Mouse (Mus musculus) spleen, adult 2 months (tissue): ENCODE measurements around the gene Tsen34. TPM values are rescaled to one million over a fixed set of nuclear protein-coding genes. Genes with fewer than 3 reads are reported as not detected.

ENCODE experiments used
- DNase-seq, 2 experiments: peaks; one replicate each; pipeline versions ENCODE4 v3.0.0 to v3.0.0-alpha.2; 2012 to 2021; ENCODE audit warnings: low spot score in 2 of 2, low read depth in 1 of 2
- H3K27ac ChIP-seq: fragments of 200-500 bp; 2 replicates; pipeline ENCODE4 v1.5.1; 2012; ENCODE audit warnings: low read length, inconsistent platforms; ENCODE audit not compliant: insufficient read depth
- H3K27me3 ChIP-seq: fragments of 200-500 bp; 2 replicates; pipeline ENCODE4 v1.6.1; 2012; ENCODE audit warnings: mild to moderate bottlenecking, moderate library complexity, low read length, inconsistent platforms; ENCODE audit not compliant: control insufficient read depth, insufficient read depth
- H3K36me3 ChIP-seq: fragments of 200-500 bp; 2 replicates; pipeline ENCODE4 v1.6.1; 2012; ENCODE audit warnings: mild to moderate bottlenecking, low read length, inconsistent platforms; ENCODE audit not compliant: control insufficient read depth, insufficient read depth
- H3K4me1 ChIP-seq: fragments of 200-500 bp; 2 replicates; pipeline ENCODE4 v1.6.1; 2011; ENCODE audit warnings: inconsistent platforms; ENCODE audit not compliant: control insufficient read depth, insufficient read depth, insufficient read length
- H3K4me3 ChIP-seq: fragments of 200-500 bp; 2 replicates; pipeline ENCODE4 v1.5.1; 2011; ENCODE audit warnings: mild to moderate bottlenecking, inconsistent platforms; ENCODE audit not compliant: insufficient read depth, insufficient read length; ENCODE audit errors: extremely low read depth
- CTCF ChIP-seq: fragments of 200-500 bp; IDR thresholded peaks from 2 replicates; pipeline ENCODE4 v1.5.1; 2011; ENCODE audit warnings: mild to moderate bottlenecking, inconsistent platforms; ENCODE audit not compliant: insufficient read depth, insufficient read length, insufficient replicate concordance; ENCODE audit errors: extremely low read depth
- POLR2A ChIP-seq: fragments of 200-500 bp; IDR thresholded peaks from 2 replicates; pipeline ENCODE4 v1.6.1; 2011; ENCODE audit warnings: low read depth, low read length, inconsistent platforms
- WGBS: fragments of 180-500 bp; shearing (Covaris S2); methylation state at CpG from one replicate; pipeline ENCODE4 v1.1.7; 2018; 5-methylcytosine and 5-hydroxymethylcytosine counted together
- polyA plus RNA-seq: library from polyadenylated mRNA; depleted of rRNA; stranded (reverse); fragments of >200 nt; gene quantifications from 2 replicates; pipeline ENCODE4 v1.2.3, GENCODE M21; 2012

Gene Tsen34
- polyA plus RNA-seq, 1 experiment, result 29.2 TPM

DNA sequence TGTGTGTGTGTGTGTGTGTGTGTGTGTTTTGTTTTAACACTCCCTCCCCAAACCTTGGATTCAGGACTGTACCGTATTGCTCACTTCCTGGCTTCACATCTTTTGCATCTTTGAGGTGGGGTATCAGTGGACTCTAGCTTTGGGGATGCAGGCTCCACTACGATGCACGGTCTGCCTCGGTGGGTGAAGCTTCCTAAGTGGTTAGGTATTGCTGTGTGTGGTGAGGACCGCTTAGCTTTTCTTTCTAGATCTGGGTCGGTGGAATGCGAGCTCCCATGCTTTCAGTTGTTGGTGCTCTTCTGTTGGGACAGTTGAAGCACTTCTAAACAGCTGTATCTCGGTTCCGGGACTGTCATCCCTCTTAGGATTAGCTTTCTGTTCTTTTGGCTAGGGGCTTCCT is 46.5 kb upstream of the Tsen34 start:
- DNase-seq, result no peak
- Histone ChIP-seq H3K27ac (peak overlapping the region; percentile 5; the same call in 1 of the 2 replicates), H3K36me3 (peaks cover 6% of the 10 kb centered on the region), H3K4me1 (peaks cover 12% of the 10 kb centered on the region; the same call in 1 of the 2 replicates), H3K4me3 (peak overlapping the region; percentile 99), H3K27me3 (no peaks in the 10 kb centered on the region)
- no peak for TF ChIP-seq CTCF
- TF ChIP-seq POLR2A, result no peak
- WGBS, result 10% methylated on average over 9 of the region's 9 CpGs

DNA sequence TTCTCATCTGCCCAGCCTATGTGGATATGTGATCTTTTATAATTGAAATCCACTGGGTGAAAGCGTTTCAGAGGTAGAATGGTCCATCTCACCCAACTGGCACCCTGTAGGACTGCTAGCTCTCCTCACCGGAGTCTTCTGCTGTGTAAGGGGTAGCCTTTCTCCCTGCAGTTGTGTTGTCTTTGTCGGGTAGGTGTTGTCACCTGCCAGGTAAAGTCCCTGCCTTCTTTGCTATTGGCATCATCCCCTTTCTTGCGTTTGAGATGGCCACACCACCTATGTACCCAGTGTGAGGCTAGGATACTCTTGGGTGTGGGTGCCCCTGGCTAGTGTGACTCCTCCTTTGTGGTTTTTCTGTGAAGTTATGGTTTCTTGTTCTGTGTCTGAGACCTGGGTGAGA is 46.0 kb upstream of the Tsen34 start:
- 54% methylated on average over 4 of the region's 4 CpGs for whole genome bisulfite sequencing
- no peak for TF ChIP-seq CTCF
- no peak for TF ChIP-seq POLR2A
- DNase-seq, result no peak
- Histone ChIP-seq H3K4me3 (peak overlapping the region; percentile 99; the same call in 1 of the 2 replicates), H3K36me3 (peaks cover 9% of the 10 kb centered on the region), H3K4me1 (peaks cover 12% of the 10 kb centered on the region; the same call in 1 of the 2 replicates), H3K27me3 (no peaks in the 10 kb centered on the region), H3K27ac (no peak overlapping the region)

DNA sequence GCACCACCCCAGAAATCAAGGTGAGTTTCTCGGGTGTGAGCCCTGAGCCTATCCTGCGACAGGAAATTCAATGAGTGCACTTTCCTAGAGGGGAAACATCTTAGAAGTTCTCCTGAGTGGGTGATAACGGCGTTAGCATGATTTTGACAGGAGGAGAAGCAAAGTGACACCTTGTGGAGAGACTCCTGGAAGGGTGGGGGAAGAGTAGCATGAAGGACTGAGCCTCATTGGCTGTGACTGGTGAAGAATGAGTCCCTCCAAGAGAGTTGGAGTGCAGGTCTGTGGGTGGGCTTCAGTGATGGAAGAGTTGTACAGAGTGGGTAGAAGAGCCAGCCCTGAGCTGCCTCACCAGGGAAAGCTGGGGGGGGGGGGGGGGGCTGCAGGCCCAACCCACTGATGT is 35.7 kb upstream of the Tsen34 start:
- Histone ChIP-seq H3K27ac (no peak overlapping the region), H3K4me3 (no peak overlapping the region), H3K4me1 (no peaks in the 10 kb centered on the region), H3K36me3 (peaks cover 71% of the 10 kb centered on the region), H3K27me3 (no peaks in the 10 kb centered on the region)
- TF ChIP-seq CTCF, result no peak
- TF ChIP-seq POLR2A, result no peak
- WGBS, result 95% methylated on average over 4 of the region's 4 CpGs
- DNase-seq, result no peak

DNA sequence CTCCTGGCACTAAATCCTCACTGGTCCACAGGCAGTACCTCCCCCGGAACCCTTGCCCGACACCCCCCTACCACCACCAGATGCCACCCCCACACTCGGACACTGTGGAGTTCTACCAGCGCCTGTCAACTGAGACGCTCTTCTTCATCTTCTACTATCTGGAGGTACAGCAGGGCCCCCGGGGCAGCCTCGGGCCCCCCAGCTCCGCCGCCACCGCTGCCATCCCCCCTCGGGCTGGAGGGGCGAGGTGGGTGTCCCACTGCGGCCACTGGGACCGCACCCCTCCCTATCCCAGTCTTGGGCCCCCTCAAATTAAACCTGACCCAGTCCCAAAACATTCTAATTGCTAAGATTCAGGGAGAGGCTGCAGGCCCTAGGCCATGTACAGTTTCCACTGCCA is 34.1 kb upstream of the Tsen34 start:
- H3K4me1 ChIP-seq, result no peaks in the 10 kb centered on the region
- H3K27me3 ChIP-seq, result no peaks in the 10 kb centered on the region
- peaks cover 68% of the 10 kb centered on the region for H3K36me3 ChIP-seq
- WGBS, result 94% methylated on average over 14 of the region's 14 CpGs
- TF ChIP-seq CTCF (no peak), POLR2A (no peak)
- H3K4me3 ChIP-seq, result no peak overlapping the region
- DNase-seq, result no peak
- H3K27ac ChIP-seq, result no peak overlapping the region

DNA sequence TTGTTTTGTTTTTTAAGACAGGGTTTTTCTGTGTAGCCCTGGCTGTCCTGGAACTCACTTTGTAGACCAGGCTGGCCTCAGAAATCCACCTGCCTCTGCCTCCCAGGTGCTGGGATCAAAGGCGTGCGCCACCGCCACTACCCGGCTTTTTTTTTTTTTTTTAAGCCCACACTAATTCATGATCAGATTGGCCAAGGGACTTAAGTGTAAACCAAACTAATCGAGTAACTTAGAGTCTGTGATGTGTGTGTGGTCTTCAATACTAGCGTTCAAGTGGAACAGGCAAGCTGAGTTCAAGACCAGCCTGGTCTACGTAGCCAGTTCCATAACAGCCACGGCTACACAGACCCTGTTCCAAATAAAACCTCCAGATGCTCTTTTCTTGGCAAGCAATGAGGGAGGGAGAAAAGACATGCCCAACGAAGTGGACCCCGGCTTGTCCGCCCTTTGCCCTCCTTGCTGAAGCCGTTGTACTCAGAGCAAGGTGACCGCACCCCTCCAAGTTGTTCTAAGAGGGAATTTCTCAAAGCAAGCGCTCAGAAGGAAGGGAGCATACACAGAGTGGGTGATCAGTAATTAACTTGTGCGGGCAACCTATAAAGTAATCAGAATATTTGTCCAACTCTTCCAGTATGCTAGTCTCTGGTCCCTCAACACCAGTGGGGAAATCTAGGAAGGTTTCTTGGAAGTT is 28.0 kb upstream of the Tsen34 start:
- peak overlapping the region; percentile 86 for H3K4me3 ChIP-seq
- H3K27me3 ChIP-seq, result no peaks in the 10 kb centered on the region
- 19% methylated on average over 15 of the region's 15 CpGs for WGBS
- H3K27ac ChIP-seq, result peak overlapping the region; percentile 76; the same call in 1 of the 2 replicates
- no peak for TF ChIP-seq POLR2A
- no peaks in the 10 kb centered on the region; the same call in 1 of the 2 replicates for H3K4me1 ChIP-seq
- peaks cover 20% of the 10 kb centered on the region for H3K36me3 ChIP-seq
- DNase-seq, result no peak

DNA sequence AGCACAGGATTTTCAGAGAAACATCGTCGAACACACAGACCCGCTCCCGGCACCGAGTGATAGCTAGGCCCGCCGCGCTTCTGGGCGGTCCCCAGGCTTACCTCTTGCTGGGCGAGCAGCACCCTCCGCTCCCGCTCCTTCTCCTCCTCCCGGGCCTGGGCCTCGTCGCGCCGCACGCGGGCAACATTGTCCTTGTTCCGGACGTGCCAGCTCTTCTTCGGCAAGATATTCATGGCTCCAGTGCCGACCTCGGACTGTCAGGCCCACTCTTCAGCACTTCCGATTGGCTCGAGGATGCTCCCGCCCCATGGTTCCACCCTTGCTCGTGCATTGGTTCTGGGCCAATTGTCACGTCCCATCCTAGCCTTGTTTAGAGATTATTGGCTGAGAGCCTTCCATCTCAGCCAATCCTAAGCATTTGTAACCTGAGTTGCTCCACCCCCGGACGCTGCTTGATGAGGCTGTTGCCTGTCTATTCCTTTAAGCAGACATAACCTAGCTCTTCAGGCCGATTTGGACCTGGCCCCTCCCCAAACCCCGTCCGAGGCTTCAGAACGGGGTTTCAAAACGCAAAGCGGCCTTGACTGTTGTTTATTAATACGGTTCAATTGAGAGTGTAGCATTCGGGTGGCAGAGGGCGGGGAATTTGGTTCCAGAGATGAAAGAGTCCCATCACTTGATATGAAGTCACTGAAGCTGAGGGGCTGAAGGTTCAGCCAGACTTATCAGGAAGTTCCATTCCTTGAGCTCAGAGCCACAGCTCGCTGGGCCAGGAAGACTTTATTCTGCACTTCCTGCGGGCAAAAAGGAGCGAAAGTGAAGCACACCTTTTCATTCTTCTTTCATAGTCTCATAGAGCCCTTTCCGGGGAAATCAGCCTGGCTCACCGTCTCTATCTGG is 27.2 kb upstream of the Tsen34 start, which contains the start of gene Leng1:
Gene Leng1, minus strand, starts transcription at position 626 of the 900 bp plus-strand sequence.
- TF ChIP-seq POLR2A (peak; percentile 76), CTCF (no peak)
- 2% methylated on average over 45 of the region's 45 CpGs for WGBS
- DNase-seq, result peak; percentile 91 to 94
- Histone ChIP-seq H3K27ac (peak within 1 kb of the TSS; percentile 85), H3K4me3 (peak within 1 kb of the TSS; percentile 86), H3K4me1 (no peaks in the 10 kb centered on the region; the same call in 1 of the 2 replicates), H3K36me3 (peaks cover 15% of the 10 kb centered on the region), H3K27me3 (no peaks in the 10 kb centered on the region)

DNA sequence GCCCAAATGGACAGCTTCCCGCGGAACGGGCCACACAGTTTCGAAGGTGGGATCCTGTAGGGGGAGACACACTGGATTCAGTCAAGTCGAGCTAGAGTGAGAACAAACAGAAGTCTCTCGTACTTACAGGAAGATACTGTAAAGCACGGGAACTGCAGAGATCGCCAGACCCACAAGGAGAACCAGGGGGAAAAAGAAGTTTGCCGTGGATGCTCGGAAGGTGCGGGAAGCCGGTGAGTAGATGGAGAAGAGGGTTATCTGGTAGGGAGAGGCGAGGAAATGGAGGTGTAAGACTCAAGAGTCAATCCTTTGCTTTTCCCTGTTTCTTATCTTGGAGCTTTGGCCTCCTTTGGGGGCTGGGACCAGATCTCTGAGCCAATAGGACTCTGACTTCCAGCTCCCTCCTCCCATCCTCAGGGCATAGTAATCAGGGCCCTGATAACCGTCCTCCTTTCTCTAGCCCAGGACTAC is 25.7 kb upstream of the Tsen34 start:
- Histone ChIP-seq H3K27ac (no peak overlapping the region), H3K36me3 (peaks cover 7% of the 10 kb centered on the region), H3K27me3 (no peaks in the 10 kb centered on the region), H3K4me3 (no peak overlapping the region), H3K4me1 (no peaks in the 10 kb centered on the region; the same call in 1 of the 2 replicates)
- no peak for TF ChIP-seq CTCF
- no peak for DNase-seq
- 40% methylated on average over 14 of the region's 14 CpGs for WGBS
